Mouse (Mus musculus) G1E-ER4 (cell line): ENCODE data around the gene Cdk5. TPM values are rescaled to one million over a fixed set of nuclear protein-coding genes. Genes with fewer than 3 reads are reported as not detected.

Experiments used
- GATA1 ChIP-seq: IDR thresholded peaks from one replicate; pipeline ENCODE4 v1.8.0; 2012; ENCODE audit warnings: low read length, inconsistent platforms
- polyA plus RNA-seq: library from polyadenylated mRNA; stranded (reverse); fragments of >175 nt; gene quantifications from 2 replicates; pipeline ENCODE4 v1.2.3, GENCODE M21; 2012

The Cdk5 gene
- polyA plus RNA-seq, 1 experiment = 19.4 TPM

DNA sequence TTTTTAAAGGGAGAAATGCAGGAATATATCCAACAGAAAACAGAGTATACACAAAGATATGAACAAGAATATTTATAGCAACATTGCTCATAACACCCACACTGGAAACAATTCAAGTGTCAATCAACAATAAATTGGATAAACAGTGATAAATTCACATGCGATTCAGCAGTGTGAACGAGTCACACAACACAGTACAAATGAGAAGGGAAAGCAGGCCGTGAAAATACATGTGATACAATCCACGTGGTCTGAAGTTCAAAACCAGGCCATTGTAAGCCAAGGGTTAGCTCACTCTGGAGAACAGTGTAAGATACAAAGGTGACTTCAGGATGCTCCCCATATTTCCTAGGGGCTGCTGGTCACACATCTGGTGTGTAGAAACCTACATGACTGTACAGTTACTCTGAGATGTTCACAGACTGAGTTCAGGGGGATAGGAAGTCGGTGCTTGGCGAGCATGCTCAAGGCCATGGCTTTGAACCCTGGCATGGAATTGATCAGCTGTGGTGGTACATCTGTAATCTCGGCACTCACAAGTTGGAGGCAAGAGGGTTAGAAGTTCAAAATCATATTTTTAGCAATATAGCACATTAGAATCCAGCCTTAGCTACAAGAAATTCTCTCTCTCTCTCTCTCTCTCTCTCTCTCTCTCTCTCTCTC, 48.5 kb downstream of the Cdk5 start:
- no peak for TF ChIP-seq GATA1

DNA sequence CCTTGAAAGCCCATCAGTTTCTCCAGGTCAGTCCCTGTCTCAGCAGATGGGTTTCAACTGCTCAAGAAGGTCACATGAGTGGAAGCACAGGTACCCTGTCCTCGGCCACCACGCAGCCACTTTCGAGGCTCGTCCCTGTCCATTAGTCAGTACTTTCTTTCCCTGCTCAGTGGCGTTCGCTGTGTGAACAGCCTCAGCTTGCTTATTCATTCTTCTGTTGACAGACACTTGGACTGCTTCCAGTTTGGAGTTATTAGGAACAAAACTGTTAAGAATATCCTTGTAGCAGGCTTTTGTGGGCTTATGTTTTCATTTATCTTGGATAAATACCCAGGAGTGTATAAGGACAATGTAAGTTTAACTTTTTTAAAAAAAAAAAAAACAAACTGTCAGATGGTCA, 49.1 kb downstream of the Cdk5 start:
- TF ChIP-seq GATA1 = no peak

DNA sequence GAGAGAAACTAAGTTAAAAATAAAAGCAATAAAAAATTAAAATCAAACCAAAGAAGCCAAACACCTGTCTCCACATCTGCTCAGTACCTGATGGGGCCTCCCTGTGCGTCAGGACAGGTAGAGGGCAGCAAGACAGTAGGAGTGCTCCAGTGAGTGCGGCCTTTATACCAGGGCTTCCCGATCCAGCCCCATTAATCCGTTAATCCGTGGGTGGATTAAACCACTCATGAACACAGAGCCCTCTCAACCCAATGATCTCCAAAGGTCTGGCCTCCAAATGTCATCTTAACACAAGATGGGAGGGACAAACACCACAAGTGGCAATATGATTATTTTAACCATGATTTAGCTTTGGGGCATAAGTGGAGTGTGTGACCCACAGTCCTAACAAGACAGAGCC, 49.5 kb downstream of the Cdk5 start:
- no peak for TF ChIP-seq GATA1

- no peak for TF ChIP-seq GATA1
These were observed 53.6 kb downstream of the Cdk5 start for GRCm38 (mm10) chr5:24369767-24370166.

Other genes with a start within 250 kb of the Cdk5 start
- gene Kcnh2, start 71.9 kb downstream of the Cdk5 start, polyA plus RNA-seq = 4.0 and 4.3 TPM in 2 replicates
- gene Nos3, start 58.7 kb downstream of the Cdk5 start, polyA plus RNA-seq = 0.06 and 0.15 TPM in 2 replicates
- 0.17 and 0.25 TPM in 2 replicates for gene Atg9b, start 31.4 kb downstream of the Cdk5 start, polyA plus RNA-seq
- gene Abcb8, start 29.9 kb downstream of the Cdk5 start, polyA plus RNA-seq = 59.9 and 60.9 TPM in 2 replicates
- 0.08 TPM in 1 of 2 replicates, not detected in the other for gene Asic3, start 10.1 kb downstream of the Cdk5 start, polyA plus RNA-seq
- 22.8 and 24.1 TPM in 2 replicates for gene Slc4a2, start 307 bp upstream of the Cdk5 start, polyA plus RNA-seq
- gene Fastk, start 21.8 kb upstream of the Cdk5 start, polyA plus RNA-seq = 287 and 347 TPM in 2 replicates
- 29.5 and 31.2 TPM in 2 replicates for gene Tmub1, start 24.3 kb upstream of the Cdk5 start, polyA plus RNA-seq
- 321 and 334 TPM in 2 replicates for gene Agap3, start 28.6 kb upstream of the Cdk5 start, polyA plus RNA-seq
- 0.01 TPM in 1 of 2 replicates, not detected in the other for gene Gbx1, start 103.7 kb upstream of the Cdk5 start, polyA plus RNA-seq
- not detected in 2 replicates for gene Asb10, start 117.4 kb upstream of the Cdk5 start, polyA plus RNA-seq
- gene 4931409K22Rik, start 133.3 kb upstream of the Cdk5 start, polyA plus RNA-seq = not detected in 2 replicates
- gene Abcf2, start 153.9 kb upstream of the Cdk5 start, polyA plus RNA-seq = 120 and 124 TPM in 2 replicates
- gene Chpf2, start 163.2 kb upstream of the Cdk5 start, polyA plus RNA-seq = 26.9 and 36.2 TPM in 2 replicates
- not detected in 2 replicates for gene Smarcd3, start 200.9 kb upstream of the Cdk5 start, polyA plus RNA-seq